Mouse (Mus musculus) intestine, embryonic 15.5 days (tissue): Measurements from ENCODE around the gene Ubiad1. TPM values are rescaled to one million over a fixed set of nuclear protein-coding genes. Genes with fewer than 3 reads are reported as not detected.

Experiments
- ATAC-seq: fragments of 200-750 bp; cut with Nextera tagmentation; 2 replicates; pipeline ENCODE4 v1.8.0; 2017; ENCODE audit warnings: moderate TSS enrichment, moderate library complexity
- H3K27ac ChIP-seq: fragments of 300-500 bp; sonication (generic); 2 replicates; pipeline ENCODE4 v1.5.1; 2015; ENCODE audit warnings: mild to moderate bottlenecking, inconsistent platforms
- H3K27me3 ChIP-seq: fragments of 300-500 bp; sonication (generic); replicated peaks from 2 replicates; pipeline ENCODE4 v1.6.1; 2015; ENCODE audit warnings: inconsistent platforms
- H3K36me3 ChIP-seq: fragments of 300-500 bp; sonication (generic); 2 replicates; pipeline ENCODE4 v1.6.1; 2015; ENCODE audit warnings: inconsistent platforms
- H3K4me1 ChIP-seq: fragments of 300-500 bp; sonication (generic); replicated peaks from 2 replicates; pipeline ENCODE4 v1.6.1; 2015; ENCODE audit warnings: inconsistent platforms
- H3K4me2 ChIP-seq: fragments of 300-500 bp; sonication (generic); replicated peaks from 2 replicates; pipeline ENCODE4 v1.6.1; 2015; ENCODE audit warnings: mild to moderate bottlenecking, inconsistent platforms
- H3K4me3 ChIP-seq: fragments of 300-500 bp; sonication (generic); replicated peaks from 2 replicates; pipeline ENCODE4 v1.5.1; 2015; ENCODE audit warnings: inconsistent platforms
- H3K9ac ChIP-seq: fragments of 300-500 bp; sonication (generic); 2 replicates; pipeline ENCODE4 v1.6.1; 2015; ENCODE audit warnings: inconsistent platforms
- H3K9me3 ChIP-seq: fragments of 300-500 bp; sonication (generic); 2 replicates; pipeline ENCODE4 v1.6.1; 2016; ENCODE audit warnings: inconsistent platforms
- WGBS: fragments of 180-500 bp; shearing (Covaris S2); methylation state at CpG from one replicate; pipeline ENCODE4 v1.1.7; 2015; 5-methylcytosine and 5-hydroxymethylcytosine counted together
- polyA plus RNA-seq: library from polyadenylated mRNA; unstranded; fragments of >200 nt; fragmentation: Nextera tagmentation; extraction: Ambion mirVana; gene quantifications from 2 replicates; pipeline ENCODE4 v1.2.1, GENCODE M21; 2015

Gene Ubiad1
- polyA plus RNA-seq, 1 experiment from 2014 or later: 22.0 TPM

- Histone ChIP-seq H3K4me3 (no peak overlapping the region), H3K36me3 (peaks cover 62% of the 10 kb centered on the region), H3K9me3 (no peaks in the 10 kb centered on the region), H3K9ac (no peak overlapping the region), H3K4me2 (no peak overlapping the region), H3K27ac (no peak overlapping the region), H3K27me3 (no peaks in the 10 kb centered on the region), H3K4me1 (no peaks in the 10 kb centered on the region)
- 91% methylated on average over 5 of the region's 5 CpGs for WGBS
- no peak for ATAC-seq
Observed at GRCm38 (mm10) chr4:148466511-148467079, 22.0 kb upstream of the Ubiad1 start.

GRCm38 (mm10) chr4:148464869-148465268 lies 20.3 kb upstream of the Ubiad1 start:
- no peak for ATAC-seq
- Histone ChIP-seq H3K36me3 (peaks cover 56% of the 10 kb centered on the region), H3K4me2 (no peak overlapping the region), H3K9me3 (no peaks in the 10 kb centered on the region), H3K27ac (no peak overlapping the region), H3K27me3 (no peaks in the 10 kb centered on the region), H3K9ac (no peak overlapping the region), H3K4me3 (no peak overlapping the region), H3K4me1 (no peaks in the 10 kb centered on the region)
- WGBS: 92% methylated on average over 12 of the region's 12 CpGs

GRCm38 (mm10) chr4:148464301-148464700 lies 19.7 kb upstream of the Ubiad1 start:
- Histone ChIP-seq H3K27ac (no peak overlapping the region), H3K4me1 (no peaks in the 10 kb centered on the region), H3K9ac (no peak overlapping the region), H3K4me3 (no peak overlapping the region), H3K9me3 (no peaks in the 10 kb centered on the region), H3K4me2 (no peak overlapping the region), H3K36me3 (peaks cover 56% of the 10 kb centered on the region), H3K27me3 (no peaks in the 10 kb centered on the region)
- WGBS: 87% methylated on average over 12 of the region's 12 CpGs
- no peak for ATAC-seq

- H3K9me3 ChIP-seq: no peaks in the 10 kb centered on the region
- peak; percentile 43 for ATAC-seq
- no peak overlapping the region for H3K27ac ChIP-seq
- no peaks in the 10 kb centered on the region for H3K27me3 ChIP-seq
- H3K4me1 ChIP-seq: no peaks in the 10 kb centered on the region
- no peak overlapping the region for H3K4me2 ChIP-seq
- H3K9ac ChIP-seq: no peak overlapping the region
- 73% methylated on average over 14 of the region's 14 CpGs for WGBS
- no peak overlapping the region for H3K4me3 ChIP-seq
- H3K36me3 ChIP-seq: peaks cover 57% of the 10 kb centered on the region
Observed at GRCm38 (mm10) chr4:148463208-148463960, 18.8 kb upstream of the Ubiad1 start.

GRCm38 (mm10) chr4:148462717-148463116 lies 18.1 kb upstream of the Ubiad1 start:
- Histone ChIP-seq H3K27me3 (no peaks in the 10 kb centered on the region), H3K4me1 (no peaks in the 10 kb centered on the region), H3K4me3 (no peak overlapping the region), H3K36me3 (peaks cover 57% of the 10 kb centered on the region), H3K9me3 (no peaks in the 10 kb centered on the region), H3K9ac (no peak overlapping the region), H3K4me2 (no peak overlapping the region), H3K27ac (no peak overlapping the region)
- no peak for ATAC-seq
- 92% methylated on average over 13 of the region's 13 CpGs for WGBS

- Histone ChIP-seq H3K36me3 (peaks cover 52% of the 10 kb centered on the region), H3K9me3 (no peaks in the 10 kb centered on the region), H3K4me1 (no peaks in the 10 kb centered on the region), H3K4me3 (no peak overlapping the region), H3K27ac (no peak overlapping the region), H3K27me3 (no peaks in the 10 kb centered on the region), H3K9ac (no peak overlapping the region), H3K4me2 (no peak overlapping the region)
- ATAC-seq: no peak
- WGBS: 86% methylated on average over 4 of the region's 4 CpGs
Observed at GRCm38 (mm10) chr4:148461772-148462171, 17.2 kb upstream of the Ubiad1 start.

GRCm38 (mm10) chr4:148460656-148461284 lies 16.2 kb upstream of the Ubiad1 start:
- no peak for ATAC-seq
- H3K36me3 ChIP-seq: peaks cover 53% of the 10 kb centered on the region
- no peak overlapping the region for H3K4me3 ChIP-seq

GRCm38 (mm10) chr4:148455477-148456025 lies 11.0 kb upstream of the Ubiad1 start:
- no peak overlapping the region for H3K27ac ChIP-seq
- H3K4me2 ChIP-seq: no peak overlapping the region
- ATAC-seq: no peak
- 93% methylated on average over 5 of the region's 5 CpGs for WGBS
- H3K36me3 ChIP-seq: peaks cover 52% of the 10 kb centered on the region
- H3K4me1 ChIP-seq: no peaks in the 10 kb centered on the region
- H3K4me3 ChIP-seq: no peak overlapping the region
- no peaks in the 10 kb centered on the region for H3K9me3 ChIP-seq
- no peak overlapping the region for H3K9ac ChIP-seq
- H3K27me3 ChIP-seq: no peaks in the 10 kb centered on the region

More at GRCm38 (mm10) chr4:148460656-148461284, 16.2 kb upstream of the Ubiad1 start:
- Histone ChIP-seq H3K4me2 (no peak overlapping the region), H3K4me1 (no peaks in the 10 kb centered on the region), H3K27ac (no peak overlapping the region), H3K27me3 (no peaks in the 10 kb centered on the region), H3K9ac (no peak overlapping the region), H3K9me3 (no peaks in the 10 kb centered on the region)
- WGBS: 92% methylated on average over 12 of the region's 12 CpGs

GRCm38 (mm10) chr4:148453707-148454106 lies 9.1 kb upstream of the Ubiad1 start:
- WGBS: 93% methylated on average over 11 of the region's 11 CpGs
- ATAC-seq: no peak

GRCm38 (mm10) chr4:148448853-148449245 lies 4.3 kb upstream of the Ubiad1 start:
- Histone ChIP-seq H3K4me2 (peak overlapping the region; percentile 72), H3K9me3 (no peaks in the 10 kb centered on the region), H3K27ac (peak overlapping the region; percentile 40; the same call in 1 of the 2 replicates), H3K4me3 (peak overlapping the region; percentile 97), H3K4me1 (peaks cover 6% of the 10 kb centered on the region; the same call in 1 of the 2 replicates), H3K9ac (peak overlapping the region; percentile 86), H3K27me3 (no peaks in the 10 kb centered on the region), H3K36me3 (peaks cover 11% of the 10 kb centered on the region)
- peak; percentile 37 for ATAC-seq
- under 1% methylated on average over 15 of the region's 15 CpGs for WGBS

More at GRCm38 (mm10) chr4:148453707-148454106, 9.1 kb upstream of the Ubiad1 start:
- Histone ChIP-seq H3K36me3 (peaks cover 41% of the 10 kb centered on the region), H3K9ac (no peak overlapping the region), H3K4me3 (no peak overlapping the region), H3K4me1 (peaks cover 6% of the 10 kb centered on the region; the same call in 1 of the 2 replicates), H3K27me3 (no peaks in the 10 kb centered on the region), H3K4me2 (no peak overlapping the region), H3K27ac (no peak overlapping the region), H3K9me3 (no peaks in the 10 kb centered on the region)

GRCm38 (mm10) chr4:148448179-148448852 lies 3.7 kb upstream of the Ubiad1 start, which contains the start of gene Mtor:
Mtor (plus strand) TSS chr4:148448611.
- Histone ChIP-seq H3K9me3 (no peaks in the 10 kb centered on the region), H3K36me3 (peaks cover 6% of the 10 kb centered on the region; the same call in 1 of the 2 replicates), H3K27me3 (no peaks in the 10 kb centered on the region), H3K27ac (peak within 1 kb of the TSS; percentile 64), H3K4me2 (peak within 1 kb of the TSS; percentile 72), H3K4me3 (peak within 1 kb of the TSS; percentile 97), H3K4me1 (peaks cover 11% of the 10 kb centered on the region; the same call in 1 of the 2 replicates), H3K9ac (peak within 1 kb of the TSS; percentile 86)
- under 1% methylated on average over 51 of the region's 56 CpGs for WGBS
- ATAC-seq: peak; percentile 95
